Mouse (Mus musculus) CH12.LX (cell line): ENCODE measurements around the gene Tex29. TPM values are rescaled to one million over a fixed set of nuclear protein-coding genes. Genes with fewer than 3 reads are reported as not detected.

ENCODE experiments used
- DNase-seq: peaks from one replicate; pipeline ENCODE4 v3.0.0-alpha.2; 2013; ENCODE audit errors: extremely low read depth
- H3K27ac ChIP-seq: 2 replicates; pipeline ENCODE4 v1.5.1; 2012; ENCODE audit warnings: low read depth, mild to moderate bottlenecking, control low read depth, moderate library complexity; ENCODE audit not compliant: insufficient read depth
- H3K27me3 ChIP-seq: replicated peaks from 2 replicates; pipeline ENCODE3; 2012; ENCODE audit warnings: inconsistent platforms
- H3K36me3 ChIP-seq, 2 experiments: replicated peaks in 1 of 2; 2 replicates each; pipeline versions ENCODE3 to v1.6.1; 2012; ENCODE audit warnings: inconsistent platforms in 1 of 2, low read length in 1 of 2, mild to moderate bottlenecking in 1 of 2, mixed read lengths in 1 of 2, moderate library complexity in 1 of 2; ENCODE audit not compliant: control insufficient read depth in 1 of 2, insufficient read depth in 1 of 2
- H3K4me1 ChIP-seq, 2 experiments: 2 replicates each; pipeline ENCODE4 v1.6.1; 2012; ENCODE audit warnings: inconsistent platforms in 1 of 2, moderate library complexity in 1 of 2; ENCODE audit not compliant: insufficient read depth in 2 of 2, control insufficient read depth in 1 of 2
- H3K4me2 ChIP-seq: 2 replicates; pipeline ENCODE4 v1.6.1; 2012; ENCODE audit warnings: low read depth, mild to moderate bottlenecking, control low read depth; ENCODE audit not compliant: poor library complexity, insufficient read depth, severe bottlenecking
- H3K4me3 ChIP-seq, 3 experiments: fragments of 150-350 bp in 1 of 3; sonication (generic) in 1 of 3; replicated peaks in 1 of 3; 2 replicates each; pipeline versions ENCODE3 to v1.5.1; 2011 to 2012; ENCODE audit warnings: low read depth in 2 of 3, low read length in 2 of 3, mild to moderate bottlenecking in 2 of 3, moderate library complexity in 2 of 3, control low read depth in 1 of 3, improper control_type of control experiment in 1 of 3, inconsistent platforms in 1 of 3, mixed read lengths in 1 of 3; ENCODE audit not compliant: poor library complexity in 1 of 3
- H3K79me2 ChIP-seq: replicated peaks from 2 replicates; pipeline ENCODE4 v1.6.1; 2012; ENCODE audit warnings: mild to moderate bottlenecking, moderate library complexity; ENCODE audit not compliant: control insufficient read depth, poor library complexity, insufficient read depth, severe bottlenecking; ENCODE audit errors: extremely low read depth
- H3K9ac ChIP-seq: 2 replicates; pipeline ENCODE4 v1.6.1; 2012; ENCODE audit warnings: low read depth, mild to moderate bottlenecking, control low read depth, moderate library complexity; ENCODE audit not compliant: insufficient read depth
- H3K9me3 ChIP-seq: replicated peaks from 2 replicates; pipeline ENCODE3; 2012; ENCODE audit warnings: low read length, inconsistent platforms, mixed read lengths
- BHLHE40 ChIP-seq: IDR thresholded peaks from 2 replicates; pipeline ENCODE4 v1.6.1; 2011; ENCODE audit warnings: mild to moderate bottlenecking, low read depth, low read length, improper control_type of control experiment
- CHD1 ChIP-seq: IDR thresholded peaks from 2 replicates; pipeline ENCODE4 v1.6.1; 2012; ENCODE audit warnings: low read depth, low read length, improper control_type of control experiment, inconsistent platforms
- CTCF ChIP-seq, 2 experiments: IDR thresholded peaks in 1 of 2; conservative IDR thresholded peaks in 1 of 2; 2 replicates each; pipeline ENCODE4 v1.5.1; 2011 to 2012; ENCODE audit warnings: low read depth in 2 of 2, low read length in 2 of 2, improper control_type of control experiment in 1 of 2, inconsistent platforms in 1 of 2, mild to moderate bottlenecking in 1 of 2, moderate library complexity in 1 of 2
- E2F4 ChIP-seq: IDR thresholded peaks from 2 replicates; pipeline ENCODE4 v1.6.1; 2011; ENCODE audit warnings: low read depth, low read length, improper control_type of control experiment; ENCODE audit not compliant: insufficient replicate concordance
- ETS1 ChIP-seq: conservative IDR thresholded peaks from 2 replicates; pipeline ENCODE4 v1.6.1; 2012; ENCODE audit warnings: low read depth, mild to moderate bottlenecking, inconsistent platforms, low read length, improper control_type of control experiment, moderate library complexity
- GABPA ChIP-seq: IDR thresholded peaks from 2 replicates; pipeline ENCODE4 v1.6.1; 2012; ENCODE audit warnings: low read depth, low read length, improper control_type of control experiment, inconsistent platforms; ENCODE audit not compliant: insufficient replicate concordance
- HCFC1 ChIP-seq: IDR thresholded peaks from 2 replicates; pipeline ENCODE4 v1.6.1; 2012; ENCODE audit warnings: low read depth, mild to moderate bottlenecking, inconsistent platforms, low read length, improper control_type of control experiment
- IRF4 ChIP-seq: IDR thresholded peaks from 2 replicates; pipeline ENCODE4 v1.6.1; 2014; ENCODE audit warnings: low read depth, mild to moderate bottlenecking, inconsistent platforms, low read length, improper control_type of control experiment
- JUN ChIP-seq: IDR thresholded peaks from 2 replicates; pipeline ENCODE4 v1.6.1; 2011; ENCODE audit warnings: low read depth, mild to moderate bottlenecking, low read length, improper control_type of control experiment, moderate library complexity; ENCODE audit not compliant: insufficient read depth
- JUND ChIP-seq: conservative IDR thresholded peaks from 2 replicates; pipeline ENCODE4 v1.6.1; 2011; ENCODE audit warnings: low read depth, low read length, improper control_type of control experiment
- KAT2A ChIP-seq: IDR thresholded peaks from 2 replicates; pipeline ENCODE4 v1.6.1; 2012; ENCODE audit warnings: low read length, improper control_type of control experiment, inconsistent platforms; ENCODE audit not compliant: insufficient replicate concordance
- MAFK ChIP-seq: IDR thresholded peaks from 2 replicates; pipeline ENCODE4 v1.6.1; 2011; ENCODE audit warnings: low read length, improper control_type of control experiment; ENCODE audit not compliant: insufficient replicate concordance
- MAX ChIP-seq: IDR thresholded peaks from 2 replicates; pipeline ENCODE4 v1.6.1; 2011; ENCODE audit warnings: low read length, improper control_type of control experiment
- MAZ ChIP-seq: IDR thresholded peaks from 2 replicates; pipeline ENCODE4 v1.6.1; 2012; ENCODE audit warnings: low read depth, mild to moderate bottlenecking, inconsistent platforms, low read length, improper control_type of control experiment, moderate library complexity
- MXI1 ChIP-seq: IDR thresholded peaks from 2 replicates; pipeline ENCODE4 v1.6.1; 2011; ENCODE audit warnings: mild to moderate bottlenecking, low read depth, low read length, improper control_type of control experiment
- MYC ChIP-seq: IDR thresholded peaks from 2 replicates; pipeline ENCODE4 v1.6.1; 2011; ENCODE audit warnings: low read depth, mild to moderate bottlenecking, improper control_type of control experiment, low read length
- NELFE ChIP-seq: IDR thresholded peaks from 2 replicates; pipeline ENCODE4 v1.6.1; 2011; ENCODE audit warnings: low read depth, low read length, improper control_type of control experiment
- PAX5 ChIP-seq: IDR thresholded peaks from 2 replicates; pipeline ENCODE4 v1.6.1; 2012; ENCODE audit warnings: low read length, inconsistent platforms, mixed read lengths
- POLR2AphosphoS2 ChIP-seq: IDR thresholded peaks from 2 replicates; pipeline ENCODE4 v1.6.1; 2011; ENCODE audit warnings: low read depth, low read length, improper control_type of control experiment
- RAD21 ChIP-seq: IDR thresholded peaks from 2 replicates; pipeline ENCODE4 v1.6.1; 2011; ENCODE audit warnings: low read depth, mild to moderate bottlenecking, low read length, improper control_type of control experiment, moderate library complexity
- RCOR1 ChIP-seq: conservative IDR thresholded peaks from 2 replicates; pipeline ENCODE4 v1.6.1; 2012; ENCODE audit warnings: low read depth, mild to moderate bottlenecking, inconsistent platforms, low read length, improper control_type of control experiment
- SIN3A ChIP-seq: IDR thresholded peaks from 2 replicates; pipeline ENCODE4 v1.6.1; 2012; ENCODE audit warnings: low read length, improper control_type of control experiment, inconsistent platforms
- SMC3 ChIP-seq: IDR thresholded peaks from 2 replicates; pipeline ENCODE4 v1.6.1; 2011; ENCODE audit warnings: low read depth, low read length, improper control_type of control experiment
- TBP ChIP-seq: conservative IDR thresholded peaks from 2 replicates; pipeline ENCODE4 v1.6.1; 2011; ENCODE audit warnings: low read depth, low read length, improper control_type of control experiment
- UBTF ChIP-seq: IDR thresholded peaks from 2 replicates; pipeline ENCODE4 v1.6.1; 2012; ENCODE audit warnings: low read depth, mild to moderate bottlenecking, inconsistent platforms, low read length, improper control_type of control experiment, moderate library complexity
- USF1 ChIP-seq: IDR thresholded peaks from 2 replicates; pipeline ENCODE4 v1.6.1; 2014; ENCODE audit warnings: low read depth, mild to moderate bottlenecking, inconsistent platforms, low read length, improper control_type of control experiment
- ZKSCAN1 ChIP-seq: IDR thresholded peaks from 2 replicates; pipeline ENCODE4 v1.6.1; 2012; ENCODE audit warnings: low read depth, inconsistent platforms, low read length, improper control_type of control experiment, borderline replicate concordance
- ZNF384 ChIP-seq: IDR thresholded peaks from 2 replicates; pipeline ENCODE4 v1.6.1; 2012; ENCODE audit warnings: low read depth, low read length, improper control_type of control experiment, inconsistent platforms
- dilution Hi-C: fragments of 300-500 bp; cut with MboI; formaldehyde crosslinking; loops from 2 replicates; pipeline ENCODE4 v1.14.3; 2020; ENCODE audit warnings: low sequenced_read_pairs; ENCODE audit not compliant: extremely low pct_unique_long_range_greater_than_20kb, extremely low pct_ligation_motif_present
- in situ Hi-C: fragments of 300-500 bp; cut with MboI; formaldehyde crosslinking; loops from 3 replicates; pipeline ENCODE4 v1.14.3; 2019; ENCODE audit warnings: low sequenced_read_pairs, low pct_ligation_motif_present, low pct_unique_long_range_greater_than_20kb, mixed read lengths
- polyA plus RNA-seq: library from polyadenylated mRNA; unstranded; fragments of >175 nt; gene quantifications from 2 replicates; pipeline ENCODE4 v1.2.1, GENCODE M21; 2012; ENCODE audit warnings: low read depth; ENCODE audit not compliant: insufficient read length
- total RNA-seq, 2 experiments: library from RNA; depleted of rRNA; stranded (reverse); fragments of 300-350 nt in 1 of 2; fragments of >200 nt in 1 of 2; gene quantifications; 2 replicates each; pipeline ENCODE4 v1.2.3; 2012 to 2014

Gene Tex29
- total and polyA plus RNA-seq, 3 experiments: not detected

DNA sequence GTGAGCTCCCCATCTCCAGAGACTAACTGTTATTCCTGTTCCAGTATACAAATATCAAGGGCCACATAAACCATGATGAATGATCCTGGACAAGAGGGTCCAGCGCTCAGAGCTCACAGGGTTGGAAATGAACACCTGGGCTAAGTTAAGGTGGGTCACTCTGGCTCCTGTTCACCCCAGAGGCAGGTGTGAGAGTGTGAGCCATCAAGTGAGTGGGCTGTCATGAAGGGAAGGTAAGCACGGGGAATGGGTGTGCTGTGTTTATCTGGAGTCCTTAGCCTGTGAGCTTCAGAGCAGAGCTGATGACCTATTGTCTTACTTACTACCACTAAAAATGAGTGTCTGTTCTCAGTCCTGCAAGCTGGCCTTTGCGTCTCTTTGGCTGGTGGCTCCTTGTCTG lies 44.4 kb downstream of the Tex29 start:
- Histone ChIP-seq H3K79me2 (no peaks in the 10 kb centered on the region), H3K4me1 (no peaks in the 10 kb centered on the region; a peak in 1 of 4 replicates), H3K27ac (no peak overlapping the region), H3K27me3 (peaks cover 42% of the 10 kb centered on the region), H3K4me2 (no peak overlapping the region), H3K9ac (no peak overlapping the region), H3K4me3 (no peak overlapping the region), H3K9me3 (peaks cover 5% of the 10 kb centered on the region), H3K36me3 (no peaks in the 10 kb centered on the region)
- in situ Hi-C loops: no loop called here
- dilution Hi-C loops: no loop called here
- no peak for TF ChIP-seq BHLHE40
- no peak for TF ChIP-seq JUND
- no peak for TF ChIP-seq CTCF (conservative IDR thresholded peaks at IDR 0.05 in 1 of 2, IDR thresholded peaks at IDR 0.05 in 1 of 2; ENCODE audit: low read depth in 2 of 2, low read length in 2 of 2)
- TF ChIP-seq JUN: no peak
- TF ChIP-seq PAX5: no peak
- TF ChIP-seq HCFC1: no peak
- TF ChIP-seq UBTF: no peak
- TF ChIP-seq CHD1: no peak
- no peak for TF ChIP-seq SMC3
- no peak for TF ChIP-seq SIN3A
- TF ChIP-seq MYC: no peak
- TF ChIP-seq ETS1: no peak
- no peak for TF ChIP-seq POLR2AphosphoS2
- TF ChIP-seq KAT2A: no peak
- no peak for TF ChIP-seq MAFK
- TF ChIP-seq ZNF384: no peak
- no peak for TF ChIP-seq USF1
- no peak for TF ChIP-seq E2F4
- no peak for TF ChIP-seq RCOR1
- no peak for TF ChIP-seq TBP
- no peak for DNase-seq

DNA sequence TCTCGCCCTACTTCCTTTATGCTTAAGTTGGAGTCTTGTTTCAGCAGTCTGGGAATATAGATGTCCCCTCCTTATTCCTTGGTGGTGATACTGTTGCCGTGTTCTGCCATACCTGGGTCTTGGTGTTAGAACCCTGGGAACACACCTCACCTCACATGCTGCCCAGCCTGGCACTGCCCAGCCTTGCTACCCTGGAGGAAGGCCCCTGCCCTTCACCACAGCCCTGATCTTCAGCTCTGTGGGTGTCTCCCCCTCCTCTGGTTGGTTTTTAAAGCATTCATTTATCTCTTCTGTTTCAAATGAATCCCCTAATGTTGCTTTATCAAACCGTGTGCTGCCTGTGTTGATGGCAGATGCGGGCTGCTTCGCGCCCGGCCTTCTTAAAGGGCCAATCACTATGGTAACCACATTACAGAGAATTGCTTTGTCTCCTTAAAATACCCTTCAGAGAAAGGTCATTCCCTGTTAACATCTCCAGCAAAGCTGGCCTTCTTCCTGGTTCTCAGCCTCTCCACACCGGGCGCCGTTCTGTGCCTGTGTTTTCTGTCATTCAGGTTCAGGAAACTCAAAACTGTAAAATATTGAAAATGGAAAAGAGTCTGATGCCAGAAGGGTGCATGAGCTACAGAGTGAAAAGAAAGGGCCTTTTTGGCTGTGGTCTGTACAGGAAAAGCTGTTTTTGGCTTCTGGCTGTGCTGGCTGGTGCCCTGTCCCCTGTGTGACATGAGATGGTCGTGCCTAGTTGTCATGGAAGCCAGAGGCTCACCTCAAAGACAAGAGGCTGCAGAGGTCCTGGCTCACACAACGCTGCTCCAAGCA lies 45.8 kb downstream of the Tex29 start:
- H3K4me3 ChIP-seq: no peak overlapping the region
- in situ Hi-C loops: no loop called here
- TF ChIP-seq IRF4 (no peak), MAX (no peak), RAD21 (no peak), SMC3 (no peak), NELFE (no peak), PAX5 (no peak), UBTF (no peak), MXI1 (no peak), GABPA (no peak), JUND (no peak), USF1 (no peak), RCOR1 (no peak), MAZ (no peak), ZNF384 (no peak), ZKSCAN1 (no peak), JUN (no peak), ETS1 (no peak), CTCF (conservative IDR thresholded peaks at IDR 0.05 in 1 of 2, IDR thresholded peaks at IDR 0.05 in 1 of 2; ENCODE audit: low read depth in 2 of 2, low read length in 2 of 2) (no peak)
- TF ChIP-seq, all 38 proteins: peak for 0
- no peak overlapping the region for H3K4me2 ChIP-seq
- H3K79me2 ChIP-seq: no peaks in the 10 kb centered on the region
- no peak overlapping the region for H3K27ac ChIP-seq
- H3K4me1 ChIP-seq: no peaks in the 10 kb centered on the region; a peak in 1 of 4 replicates
- H3K36me3 ChIP-seq: no peaks in the 10 kb centered on the region
- dilution Hi-C loops: no loop called here
- H3K27me3 ChIP-seq: peaks cover 50% of the 10 kb centered on the region
- peaks cover 5% of the 10 kb centered on the region for H3K9me3 ChIP-seq
- no peak for DNase-seq
- H3K9ac ChIP-seq: no peak overlapping the region
